Mouse (Mus musculus) ES-E14 (cell line): ENCODE data around the gene Ugt1a1.

Experiments used
- HCFC1 ChIP-seq: IDR thresholded peaks from 2 replicates; pipeline ENCODE4 v1.6.1; 2012; ENCODE audit warnings: low read length, inconsistent platforms, borderline replicate concordance; ENCODE audit not compliant: insufficient read depth
- ZC3H11A ChIP-seq: IDR thresholded peaks from 2 replicates; pipeline ENCODE4 v1.6.1; 2012; ENCODE audit warnings: low read depth, mild to moderate bottlenecking, inconsistent platforms, low read length, borderline replicate concordance
- ZNF384 ChIP-seq: IDR thresholded peaks from 2 replicates; pipeline ENCODE4 v1.6.1; 2012; ENCODE audit warnings: low read depth, low read length, inconsistent platforms

DNA sequence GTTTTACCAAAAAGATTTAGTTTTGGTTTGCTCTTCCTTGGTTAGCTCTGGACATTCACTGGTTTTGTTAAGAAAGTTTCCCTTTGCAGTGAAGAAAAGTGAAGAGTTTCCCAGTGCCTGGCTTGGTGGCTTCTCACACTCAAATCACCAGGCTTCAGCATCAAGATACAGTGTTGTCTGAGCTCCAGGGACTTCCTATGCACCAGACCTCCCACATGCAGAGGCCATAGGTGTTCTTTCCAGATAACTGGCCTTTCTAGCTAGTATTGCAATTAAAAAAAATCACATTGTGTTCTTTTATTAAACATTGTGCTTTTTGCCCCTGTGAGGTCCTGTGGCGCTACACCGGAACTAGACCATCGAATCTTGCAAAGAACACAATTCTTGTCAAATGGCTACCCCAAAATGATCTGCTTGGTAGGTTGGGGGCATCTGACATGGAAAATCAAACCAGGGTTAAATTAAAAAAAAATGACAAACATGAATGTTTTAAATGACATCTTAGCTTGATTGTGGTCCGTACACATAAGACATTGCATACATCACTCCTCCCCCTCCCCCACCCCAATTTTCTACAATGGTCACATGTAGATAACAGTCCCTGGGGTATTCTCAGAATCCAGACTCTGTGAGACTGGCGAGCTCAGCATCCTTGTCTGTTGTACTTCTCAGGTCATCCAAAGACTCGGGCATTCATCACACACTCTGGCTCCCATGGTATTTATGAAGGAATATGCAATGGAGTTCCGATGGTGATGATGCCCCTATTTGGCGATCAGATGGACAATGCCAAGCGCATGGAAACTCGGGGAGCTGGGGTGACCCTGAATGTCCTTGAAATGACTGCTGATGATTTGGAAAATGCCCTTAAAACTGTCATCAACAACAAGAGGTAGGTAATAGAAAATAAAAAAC is 4.0 kb downstream of the Ugt1a1 start:
- TF ChIP-seq ZNF384 (no peak), HCFC1 (no peak), ZC3H11A (no peak)
